Mouse (Mus musculus): ENCODE measurements around the gene Ell.
"Not testable (repeated sequence)": the region's sequence is repeated elsewhere in the genome, so short reads cannot be mapped to it uniquely, and the experiment has no call there.

Gene Ell

DNA sequence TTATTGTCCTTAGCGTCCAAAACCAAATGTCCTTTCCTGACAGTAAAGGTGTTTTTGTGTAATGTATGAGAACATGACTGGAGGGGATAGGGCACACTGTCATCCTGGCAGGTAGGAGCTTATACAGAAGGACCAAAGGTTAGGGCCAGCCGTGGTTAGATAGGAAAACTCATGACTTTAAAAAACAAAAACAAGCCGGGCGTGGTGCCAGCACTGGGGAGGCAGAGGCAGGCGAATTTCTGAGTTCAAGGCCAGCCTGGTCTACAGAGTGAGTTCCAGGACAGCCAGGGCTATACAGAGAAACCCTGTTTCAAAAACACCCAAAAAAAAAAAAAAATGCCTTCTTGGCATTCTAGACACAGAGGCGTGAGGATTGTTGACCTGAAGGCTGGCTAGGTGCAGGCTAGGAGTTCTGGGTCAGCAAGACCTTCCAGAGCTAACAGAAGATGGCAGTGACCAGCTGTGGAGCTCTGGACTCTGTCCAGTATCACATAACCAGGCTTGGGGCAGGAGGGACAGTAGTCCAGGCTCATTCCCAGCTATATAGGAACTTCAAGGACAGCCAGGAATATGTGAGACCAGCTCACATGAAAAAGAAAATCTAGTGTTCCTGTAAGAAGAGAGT, 24.6 kb downstream of the Ell start:
- DNase-seq (ENCODE audit: low spot score) = no peak

DNA sequence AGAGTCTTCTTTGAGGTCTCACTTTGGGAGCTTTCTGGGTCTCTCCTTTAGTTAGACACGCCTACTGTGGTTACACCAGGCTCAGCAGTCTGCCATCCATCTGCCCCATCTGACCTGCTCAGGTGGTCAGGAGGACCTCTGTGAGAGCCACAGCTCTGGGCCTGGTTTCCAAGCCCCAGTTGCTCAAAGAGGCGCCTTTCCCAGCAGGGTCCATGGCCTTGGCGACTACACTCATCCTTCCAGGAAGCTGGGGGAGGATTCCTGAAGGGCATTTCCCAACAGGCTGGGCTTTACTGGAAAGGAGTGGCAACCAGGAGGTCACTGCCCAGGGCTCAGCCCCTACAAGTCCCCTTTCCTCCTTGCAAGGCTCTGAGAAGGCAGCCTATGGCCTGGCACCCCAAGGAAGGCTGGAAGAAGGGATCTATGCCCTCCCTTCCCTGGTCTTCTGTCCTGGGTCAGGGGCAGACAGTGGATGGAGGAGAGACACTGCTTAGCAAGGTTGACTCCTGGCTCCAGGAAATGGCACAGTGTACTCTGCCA, 25.5 kb downstream of the Ell start:
- DNase-seq (ENCODE audit: low spot score) = no peak

DNA sequence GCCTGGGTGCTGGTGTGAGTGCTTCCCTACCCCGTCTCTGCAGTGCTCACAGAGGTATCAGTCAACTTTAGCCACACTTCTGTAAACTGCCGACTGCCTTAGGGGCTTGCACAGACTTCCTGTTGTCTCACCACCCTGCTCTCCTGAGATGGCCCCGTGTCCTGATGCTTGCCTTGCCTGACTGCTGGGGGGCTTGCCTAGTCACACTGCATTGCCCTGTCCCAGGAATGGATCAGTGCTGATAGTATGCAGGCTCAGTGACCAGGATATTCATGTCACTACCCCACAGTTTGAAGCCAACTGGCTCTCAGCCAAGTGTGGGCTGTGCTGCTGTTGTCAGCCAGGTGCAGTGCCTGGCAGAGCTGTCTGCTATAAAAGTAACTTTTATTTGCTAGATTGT, 26.3 kb downstream of the Ell start:
- DNase-seq (ENCODE audit: low spot score) = no peak

DNA sequence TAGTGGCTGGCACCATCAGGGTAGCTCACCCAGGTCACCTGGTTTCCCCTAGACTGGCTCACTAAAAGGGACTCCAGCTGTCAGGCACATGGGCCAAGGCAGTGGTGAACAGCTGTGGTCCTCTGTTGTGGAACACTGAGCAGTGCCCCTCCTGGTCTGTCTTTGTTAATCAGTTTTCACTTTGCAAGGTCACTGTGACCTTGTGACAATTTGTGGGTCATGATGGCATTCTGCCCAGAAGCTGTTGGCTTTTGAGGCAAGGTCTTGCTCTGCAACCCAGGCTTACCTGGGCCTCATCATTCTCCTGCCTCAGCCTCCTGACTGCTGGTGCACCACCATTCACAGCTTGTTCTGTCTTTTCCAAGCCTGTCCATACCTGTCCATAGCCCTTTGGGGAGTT, 31.1 kb downstream of the Ell start:
- DNase-seq (ENCODE audit: low spot score) = no peak

DNA sequence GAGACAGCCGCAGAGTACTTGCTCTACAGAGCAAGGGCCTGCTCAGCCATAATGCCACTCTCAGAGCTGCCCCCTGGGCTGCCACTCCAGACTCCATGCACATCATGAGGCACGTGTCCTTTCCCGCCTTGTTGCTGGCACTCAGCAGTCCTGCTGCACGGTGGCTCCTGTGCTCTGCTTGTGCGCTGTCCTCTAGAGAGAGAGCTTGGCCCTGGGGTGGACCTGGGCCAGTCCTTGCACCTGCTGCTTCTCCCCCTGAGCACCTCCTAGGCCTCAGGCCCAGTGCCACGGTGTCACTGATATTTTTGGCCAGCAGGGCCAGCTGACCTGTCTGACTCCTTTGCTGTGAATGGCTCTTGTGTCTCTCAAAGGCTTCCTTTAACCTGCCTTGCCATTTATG, 31.7 kb downstream of the Ell start:
- DNase-seq (ENCODE audit: low spot score) = no peak

DNA sequence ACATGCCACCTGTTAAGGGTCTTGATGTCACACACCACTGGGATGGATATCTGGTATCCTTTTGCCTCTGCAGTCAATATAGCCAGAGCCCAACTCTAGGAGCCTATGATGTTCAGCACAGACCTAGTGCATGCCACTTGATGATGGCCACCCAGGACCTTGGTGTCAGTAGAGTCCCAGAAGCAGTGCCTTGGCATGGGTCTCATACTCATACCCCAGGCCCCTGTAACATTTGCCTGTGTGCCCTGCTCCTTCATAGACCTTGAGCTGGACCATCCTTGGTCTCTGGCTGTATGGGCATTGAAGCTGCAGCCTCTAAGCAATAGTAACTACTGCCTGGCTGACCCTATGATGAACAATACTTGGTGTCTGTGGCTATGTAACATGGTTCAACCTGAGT, 35.0 kb downstream of the Ell start:
- DNase-seq (ENCODE audit: low spot score) = no peak

DNA sequence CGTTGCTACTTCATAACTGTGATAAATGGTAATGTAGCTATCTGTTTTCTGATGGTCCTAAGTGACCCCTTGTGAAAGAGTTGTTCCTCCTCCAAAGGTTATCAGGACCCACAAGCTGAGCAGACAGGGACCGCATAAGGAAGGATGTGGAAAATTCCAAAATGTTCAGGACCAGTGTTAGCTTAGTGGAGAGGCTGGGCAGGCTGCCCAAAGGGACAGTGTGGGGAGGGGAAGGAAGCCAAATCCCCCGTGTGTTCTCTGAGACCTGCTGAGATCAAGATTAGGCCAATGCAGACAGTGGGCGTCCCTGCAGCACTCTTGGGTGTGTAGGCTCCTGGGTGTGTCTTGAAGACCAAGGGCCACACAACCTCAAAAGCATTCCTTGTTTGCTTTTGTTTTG, 35.7 kb downstream of the Ell start:
- no peak for DNase-seq (ENCODE audit: low spot score)

DNA sequence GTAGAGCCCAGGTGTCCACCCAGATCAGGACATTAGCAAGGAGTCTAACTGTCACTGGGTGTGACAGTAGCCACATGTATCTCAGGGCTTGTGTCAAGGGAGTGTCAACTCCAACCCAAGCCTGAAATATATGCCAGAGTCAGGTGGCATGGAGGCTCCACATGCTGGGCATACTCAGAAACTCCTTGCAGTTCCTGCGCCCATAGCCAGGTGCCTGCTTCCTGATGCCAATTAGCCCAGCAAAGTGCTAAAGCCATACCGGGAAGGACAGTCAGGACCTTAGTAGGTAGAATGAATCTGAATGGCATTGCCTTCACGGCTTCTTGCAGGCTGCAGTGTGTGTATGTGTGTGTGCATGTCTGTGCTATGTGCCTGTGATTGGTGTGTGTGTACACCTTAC, 38.0 kb downstream of the Ell start:
- no peak for DNase-seq (ENCODE audit: low spot score)

DNA sequence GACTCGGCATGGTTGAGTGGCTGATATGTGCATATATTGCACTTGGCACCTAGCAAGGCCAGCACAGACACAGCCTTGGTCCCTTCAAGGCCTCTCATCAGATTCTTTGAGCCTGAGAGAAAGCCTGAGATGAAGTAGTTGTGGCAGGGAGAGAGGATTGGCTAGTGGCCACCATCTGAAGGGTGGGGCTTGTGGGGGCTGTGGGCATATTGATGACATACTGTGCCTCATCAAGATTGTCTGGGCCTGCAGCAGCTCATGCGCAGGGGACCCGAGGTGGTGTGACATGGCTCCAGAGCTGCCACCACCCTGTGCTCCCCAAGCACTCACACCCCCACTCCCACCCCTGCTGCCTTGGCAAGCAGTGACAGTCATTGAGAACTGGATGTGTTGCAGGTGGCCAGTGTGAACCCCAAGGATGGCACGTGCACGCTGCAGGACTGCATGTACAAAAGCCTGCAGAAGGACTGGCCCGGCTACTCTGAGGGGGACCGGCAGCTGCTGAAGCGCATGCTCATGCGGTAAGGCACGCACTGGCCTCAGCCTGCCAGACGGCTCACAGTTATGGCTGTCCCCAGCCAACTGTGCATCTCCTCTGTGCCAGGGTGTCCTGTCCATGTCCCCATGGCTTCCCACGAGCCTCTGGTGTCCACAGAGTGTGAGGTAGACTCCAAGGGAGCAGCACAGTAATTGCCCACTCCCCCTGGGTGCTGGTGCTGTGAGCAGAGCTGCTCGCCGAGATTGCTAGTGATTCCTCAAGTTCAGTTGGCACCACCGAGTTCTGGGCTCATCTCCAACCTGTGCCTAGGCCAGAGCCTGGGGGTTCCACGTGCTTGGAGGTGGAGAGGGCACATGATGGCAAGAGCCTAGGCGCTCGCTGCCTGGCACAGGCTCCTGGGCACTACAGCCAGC, 44.5 kb downstream of the Ell start:
- no peak for DNase-seq (ENCODE audit: low spot score)

DNA sequence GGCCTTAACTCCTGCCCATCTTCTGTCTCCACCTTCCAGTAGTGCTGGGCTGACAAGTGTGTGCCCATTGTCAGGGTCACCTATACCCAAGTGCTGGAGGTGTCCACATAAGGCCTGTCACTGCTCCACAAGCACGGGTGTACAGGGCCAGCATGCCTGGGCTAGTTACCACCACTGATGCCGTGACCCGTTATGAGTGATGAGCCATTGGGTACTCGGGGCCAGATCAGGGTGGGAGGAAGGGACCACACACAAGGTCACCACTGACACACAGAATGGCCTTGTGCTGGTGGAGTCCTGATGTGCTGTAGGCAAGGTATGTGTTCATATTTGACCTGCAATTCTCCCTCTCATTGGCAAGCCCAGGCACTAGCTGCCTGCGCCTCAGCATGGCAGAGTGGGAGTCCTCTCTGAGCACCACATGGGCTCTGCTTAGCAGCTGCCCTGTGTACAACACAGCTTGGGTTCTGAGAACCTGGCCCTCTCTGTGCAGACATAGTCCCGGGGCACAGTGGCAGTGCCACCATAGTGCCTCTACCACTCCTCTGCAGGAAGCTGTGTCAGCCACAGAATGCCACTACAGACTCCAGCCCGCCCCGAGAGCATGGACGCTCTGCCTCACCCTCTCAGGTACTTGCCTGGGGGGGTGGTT, 45.5 kb downstream of the Ell start:
- no peak for DNase-seq (ENCODE audit: low spot score)

DNA sequence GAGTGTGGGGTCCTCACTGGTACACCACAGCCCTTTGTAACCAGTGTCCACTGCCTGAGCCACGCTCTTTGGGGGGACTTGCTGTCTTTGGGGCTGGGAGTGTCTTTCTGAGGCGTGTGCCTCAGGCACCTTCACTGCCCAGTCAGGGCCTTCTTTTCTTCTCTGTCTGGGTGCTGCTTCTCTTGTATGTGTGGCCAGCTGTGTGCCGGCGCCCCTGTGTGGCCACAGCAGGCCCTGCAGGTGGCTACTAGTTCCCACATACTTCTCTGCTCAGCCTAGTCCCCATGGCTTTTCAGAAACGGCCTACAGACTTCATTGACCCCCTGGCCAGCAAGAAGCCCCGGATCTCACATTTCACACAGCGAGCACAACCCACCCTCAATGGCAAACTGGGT, 46.0 kb downstream of the Ell start:
- peak; percentile 55 for DNase-seq (ENCODE audit: low spot score)

DNA sequence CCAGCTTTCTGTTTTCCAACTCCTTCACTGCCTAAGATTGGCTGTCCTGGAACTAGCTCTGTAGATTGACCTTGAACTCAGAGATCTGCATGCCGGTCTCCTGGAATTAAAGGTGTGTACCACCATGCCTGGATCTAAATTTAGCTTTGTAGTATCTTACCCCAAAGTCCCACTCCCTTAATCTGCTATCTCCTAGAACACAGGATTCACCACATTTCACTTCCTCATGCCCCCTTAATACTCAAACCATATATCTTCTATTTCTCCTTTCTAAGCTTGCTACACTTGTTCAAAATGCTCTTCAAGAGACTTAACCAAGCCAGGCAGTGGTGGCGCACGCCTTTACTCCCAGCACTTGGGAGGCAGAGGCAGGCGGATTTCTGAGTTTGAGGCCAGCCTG, 48.7 kb downstream of the Ell start:
- DNase-seq (ENCODE audit: low spot score) = not testable (repeated sequence)

DNA sequence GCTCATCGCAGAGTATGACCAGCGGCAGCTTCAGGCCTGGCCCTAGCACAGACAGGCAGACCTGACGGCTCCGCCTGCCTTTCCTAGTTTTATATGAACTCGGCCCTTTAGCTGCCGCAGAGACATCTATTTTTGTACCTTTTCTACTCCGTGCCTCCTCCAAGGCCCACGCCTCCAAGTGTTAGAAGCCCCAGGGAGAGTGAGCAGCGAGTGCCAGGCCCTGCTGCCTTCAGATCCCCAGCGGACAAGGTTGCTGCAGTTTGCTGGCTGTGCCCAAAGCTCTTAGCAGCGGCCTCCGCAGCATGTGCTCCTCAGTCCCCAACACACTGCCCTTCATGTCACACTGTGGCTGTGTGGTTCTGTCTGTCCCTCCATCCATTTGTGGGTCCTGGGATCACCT, 52.3 kb downstream of the Ell start:
- no peak for DNase-seq (ENCODE audit: low spot score)

DNA sequence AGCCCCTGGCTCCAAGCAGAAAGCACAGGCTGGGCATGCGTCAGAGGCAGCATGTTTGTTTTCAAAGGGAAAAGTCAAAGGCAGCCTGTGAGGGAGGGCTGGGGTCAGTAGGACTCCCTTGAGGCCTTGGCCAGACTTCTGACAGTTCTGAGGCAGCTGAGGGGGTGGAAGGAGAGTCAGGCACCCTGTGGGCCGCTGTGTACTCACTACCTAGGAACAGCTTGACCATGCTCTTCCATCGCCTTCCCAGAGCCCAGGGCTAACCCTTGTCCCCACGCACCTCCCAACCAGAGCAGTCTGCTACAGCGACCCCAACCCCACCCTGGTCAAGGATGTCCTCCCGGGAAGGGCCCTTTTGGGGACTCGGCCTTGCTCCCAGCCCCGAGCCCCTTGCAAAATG, 53.9 kb downstream of the Ell start:
- DNase-seq (ENCODE audit: low spot score) = no peak

DNA sequence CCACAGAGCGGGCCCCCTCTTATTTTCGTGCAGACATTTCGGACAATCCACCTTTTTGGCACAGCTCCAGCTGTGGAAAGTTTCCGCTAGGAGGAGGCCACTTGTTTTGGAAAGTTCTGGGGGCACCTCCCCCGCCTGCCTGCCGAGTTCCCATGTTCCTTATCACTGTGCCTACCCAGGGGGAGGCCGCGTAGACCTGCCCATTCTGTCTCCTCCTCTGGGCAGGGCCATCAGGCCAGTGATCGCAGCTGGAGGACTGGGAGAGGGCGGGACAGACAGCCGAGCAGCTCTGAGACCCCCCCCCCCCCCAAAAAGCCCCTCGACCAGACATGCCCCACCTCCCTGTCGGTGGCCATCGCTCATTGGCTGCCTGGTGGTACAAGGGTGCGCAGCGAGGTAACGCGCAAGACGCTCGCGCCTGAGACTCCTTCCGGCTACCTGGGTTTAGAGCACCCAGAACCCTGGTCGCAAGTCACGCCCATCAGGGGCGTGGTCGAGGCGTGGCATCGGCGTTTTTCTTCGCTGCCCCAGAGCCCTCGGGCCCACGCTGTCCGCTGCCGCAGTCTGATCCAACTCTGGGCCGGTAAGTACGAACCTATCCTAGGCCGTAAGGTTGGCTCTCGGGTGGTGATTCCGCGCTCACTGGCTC, 54.8 kb downstream of the Ell start, which contains the start of gene Isyna1:
Gene Isyna1 (plus strand): TSS at position 413 of the 649 bp plus-strand sequence.
- DNase-seq (ENCODE audit: low spot score) = peak; percentile 98

DNA sequence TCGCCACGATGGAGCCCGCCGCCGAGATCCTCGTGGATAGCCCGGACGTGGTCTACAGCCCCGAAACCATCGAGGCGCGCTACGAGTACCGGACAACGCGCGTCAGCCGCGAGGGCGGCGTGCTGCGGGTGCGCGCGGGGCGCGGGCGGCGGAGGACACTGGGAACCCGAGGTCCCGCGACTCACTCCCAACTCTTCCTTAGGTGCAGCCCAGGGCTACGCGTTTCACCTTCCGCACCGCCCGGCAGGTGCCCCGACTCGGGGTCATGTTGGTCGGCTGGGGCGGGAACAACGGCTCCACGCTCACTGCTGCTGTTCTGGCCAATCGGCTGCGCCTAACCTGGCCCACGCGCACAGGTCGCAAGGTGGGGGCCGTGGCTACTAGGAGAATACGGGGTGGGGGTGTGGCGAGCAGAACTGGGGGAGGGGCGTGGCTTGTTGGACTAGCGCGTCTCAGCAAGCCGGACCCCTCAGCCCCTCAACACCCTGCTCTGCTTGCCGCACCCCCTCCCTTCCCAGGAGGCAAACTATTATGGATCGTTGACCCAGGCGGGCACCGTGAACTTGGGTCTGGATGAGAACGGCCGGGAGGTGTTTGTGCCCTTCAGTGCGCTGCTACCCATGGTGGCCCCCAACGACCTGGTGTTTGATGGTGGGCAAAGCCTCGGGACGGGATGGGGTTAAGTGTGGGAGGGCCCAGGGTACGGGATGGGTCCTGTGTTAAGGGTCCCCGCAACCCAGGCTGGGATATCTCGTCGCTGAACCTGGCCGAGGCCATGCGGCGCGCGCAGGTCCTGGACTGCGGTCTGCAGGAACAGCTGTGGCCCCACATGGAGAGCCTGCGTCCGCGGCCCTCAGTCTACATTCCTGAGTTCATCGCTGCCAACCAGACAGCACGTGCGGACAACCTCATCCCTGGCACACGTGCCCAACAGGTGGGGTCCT, 55.6 kb downstream of the Ell start:
- DNase-seq (ENCODE audit: low spot score) = peak; percentile 57

DNA sequence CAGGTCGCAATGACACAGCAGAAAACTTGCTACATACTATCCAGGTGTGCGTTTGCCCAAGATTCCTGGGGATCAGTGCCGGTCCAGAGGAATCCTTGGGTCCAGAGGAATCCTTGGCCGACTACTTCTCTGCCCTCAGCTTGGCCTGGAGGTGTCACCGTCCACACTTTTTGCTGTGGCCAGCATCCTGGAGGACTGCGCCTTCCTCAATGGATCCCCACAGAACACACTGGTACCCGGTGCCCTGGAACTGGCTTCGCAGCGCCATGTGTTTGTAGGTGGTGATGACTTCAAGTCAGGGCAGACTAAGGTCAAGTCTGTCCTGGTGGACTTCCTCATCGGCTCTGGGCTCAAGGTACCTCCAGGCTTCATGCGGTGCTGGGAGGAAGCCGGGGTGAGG, 56.6 kb downstream of the Ell start:
- DNase-seq (ENCODE audit: low spot score) = no peak

DNA sequence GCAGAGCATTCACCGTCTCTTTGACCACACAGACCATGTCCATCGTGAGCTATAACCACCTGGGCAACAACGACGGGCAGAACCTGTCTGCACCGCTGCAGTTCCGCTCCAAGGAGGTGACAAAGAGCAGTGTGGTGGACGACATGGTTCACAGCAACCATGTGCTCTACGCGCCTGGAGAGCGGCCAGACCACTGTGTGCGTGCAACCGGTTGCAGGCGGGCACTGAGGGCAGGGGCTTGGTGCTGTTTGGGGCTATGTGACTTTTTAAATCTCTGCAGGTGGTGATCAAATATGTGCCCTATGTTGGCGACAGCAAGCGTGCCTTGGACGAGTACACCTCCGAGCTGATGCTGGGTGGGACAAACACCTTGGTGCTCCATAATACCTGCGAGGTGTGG, 57.0 kb downstream of the Ell start:
- no peak for DNase-seq (ENCODE audit: low spot score)

DNA sequence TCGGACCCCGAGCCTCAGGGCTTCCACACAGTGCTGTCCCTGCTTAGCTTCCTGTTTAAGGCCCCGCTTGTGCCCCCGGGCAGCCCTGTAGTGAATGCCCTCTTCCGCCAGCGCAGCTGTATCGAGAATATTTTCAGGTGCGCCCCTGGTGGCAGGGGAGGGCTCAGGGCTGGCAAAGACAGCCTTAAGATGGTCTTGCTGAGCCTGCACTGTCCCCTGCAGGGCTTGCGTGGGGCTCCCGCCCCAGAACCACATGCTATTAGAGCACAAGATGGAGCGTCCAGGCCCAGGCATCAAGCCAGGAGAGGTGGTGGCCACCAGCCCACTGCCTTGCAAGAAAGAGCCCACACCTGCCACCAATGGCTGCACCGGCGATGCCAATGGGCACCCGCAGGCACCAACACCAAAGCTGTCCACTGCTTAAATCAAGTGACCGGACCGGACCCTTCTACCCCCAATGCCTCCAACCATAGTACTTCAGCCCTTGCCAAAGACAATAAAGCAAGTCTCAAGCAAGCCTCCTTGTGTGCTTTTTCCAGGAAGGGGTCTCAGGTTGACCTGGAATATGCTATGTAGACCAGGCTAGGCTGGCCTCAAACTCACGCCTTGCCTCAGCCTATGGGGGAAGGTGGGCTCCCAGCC, 57.6 kb downstream of the Ell start:
- DNase-seq (ENCODE audit: low spot score) = no peak

DNA sequence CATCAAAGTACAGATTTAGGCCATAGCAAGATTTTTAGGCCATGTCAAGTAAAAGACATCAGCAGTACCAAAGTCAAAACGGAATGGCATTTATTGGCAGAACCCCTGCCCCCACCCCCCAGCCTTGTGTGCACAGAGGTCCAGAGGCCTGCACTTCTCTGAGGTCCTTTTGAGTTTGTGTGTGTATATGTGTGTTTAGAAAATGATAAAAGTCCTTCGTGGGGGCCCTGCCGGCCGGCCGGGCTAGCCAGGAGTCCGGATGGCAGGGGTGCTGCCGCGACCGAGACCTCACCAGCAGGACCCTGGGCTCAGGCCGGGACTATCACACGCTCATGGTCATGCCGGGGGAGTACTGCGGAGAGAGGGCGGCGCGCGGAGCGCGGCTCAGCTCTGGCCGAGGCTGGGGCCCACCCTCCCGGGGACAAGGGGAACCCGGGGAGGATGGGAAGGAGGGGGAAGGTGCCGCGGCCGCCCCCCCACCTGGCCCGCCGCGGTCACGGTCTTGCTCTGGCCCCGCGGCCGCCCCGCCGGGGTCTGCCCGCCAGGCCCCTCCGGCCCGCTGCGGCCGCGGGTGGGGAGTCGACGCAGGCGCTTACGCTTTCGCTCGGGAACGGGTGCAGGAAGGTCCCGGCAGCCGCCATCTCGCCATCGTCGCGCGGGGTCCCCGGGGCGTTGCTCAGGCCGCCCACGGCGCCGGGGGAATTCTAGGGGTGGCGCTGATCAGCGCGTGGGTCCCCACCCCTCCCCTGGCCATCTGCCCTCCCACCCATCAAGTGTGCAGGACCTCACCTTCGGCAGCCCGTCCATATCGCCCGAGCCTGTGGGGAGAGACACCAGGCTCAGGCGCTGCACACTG, 58.4 kb downstream of the Ell start:
- no peak for DNase-seq (ENCODE audit: low spot score)
